Mouse (Mus musculus): ENCODE measurements at regions not wholly inside any gene's neighbourhood (a gene's known extent, or its start where the extent isn't known, plus 50 kb on each side); places are given as distances from the start of the nearest gene placed in this dataset.

DNA sequence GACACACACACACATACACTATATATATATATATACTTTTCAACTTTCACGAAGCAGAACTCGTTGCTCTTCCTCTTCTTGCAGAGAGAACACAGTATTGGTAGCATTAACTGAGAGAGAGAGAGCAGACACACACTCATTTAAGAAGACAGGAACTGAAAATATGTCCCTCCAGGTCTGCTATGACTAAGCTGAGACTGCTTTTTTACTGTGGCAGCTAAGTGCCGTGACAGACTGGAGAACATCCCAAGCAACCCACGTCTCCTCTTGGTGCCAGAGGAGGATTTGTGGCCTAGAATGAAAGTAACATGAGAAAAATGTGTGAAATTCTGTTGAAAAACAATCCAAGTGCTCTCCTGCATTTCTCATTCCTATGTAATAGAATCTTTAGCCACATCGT lies 159.9 kb upstream of the Tmco5 start:
- 91% methylated on average over 5 of the region's 5 CpGs for WGBS

DNA sequence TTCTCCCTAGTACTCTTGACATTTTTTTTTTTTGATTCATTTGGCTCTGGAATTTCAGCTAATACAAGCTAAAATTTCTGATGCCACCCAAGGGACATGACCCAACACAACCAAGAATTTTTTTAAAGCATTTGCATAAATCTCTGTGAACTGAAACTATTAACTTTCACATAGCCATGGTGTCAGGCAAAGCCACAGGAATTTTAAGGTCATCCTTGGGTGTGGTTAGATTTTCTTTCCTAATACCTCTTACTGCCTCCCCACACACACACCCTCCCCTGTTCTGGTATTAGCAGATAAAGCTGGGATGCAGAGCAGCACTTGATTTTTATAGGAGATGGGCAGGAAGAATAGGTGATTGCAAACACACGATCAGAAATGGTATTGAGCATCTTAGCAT lies 150.9 kb upstream of the Tmco5 start:
- H3K36me3 ChIP-seq (replicated peaks), result no peaks in the 10 kb centered on the region
- H3K4me3 ChIP-seq, result no peak overlapping the region
- no peak for DNase-seq (ENCODE audit: extremely low spot score, low spot score)
- H3K27ac ChIP-seq, result no peak overlapping the region
- H3K9me3 ChIP-seq, result no peaks in the 10 kb centered on the region
- H3K4me1 ChIP-seq, result no peaks in the 10 kb centered on the region
- H3K27me3 ChIP-seq (ENCODE audit: poor library complexity, severe bottlenecking), result no peaks in the 10 kb centered on the region
- WGBS, result 76% methylated on average over 1 of the region's 1 CpGs

More for the DNA sequence above, 159.9 kb upstream of the Tmco5 start:
- H3K27ac ChIP-seq, result no peak overlapping the region
- H3K4me3 ChIP-seq, result no peak overlapping the region
- no peaks in the 10 kb centered on the region for H3K27me3 ChIP-seq (ENCODE audit: poor library complexity, severe bottlenecking)
- no peaks in the 10 kb centered on the region for H3K36me3 ChIP-seq (replicated peaks)
- DNase-seq (ENCODE audit: extremely low spot score, low spot score), result no peak
- peaks cover 7% of the 10 kb centered on the region; the same call in 1 of the 2 replicates for H3K4me1 ChIP-seq
- no peaks in the 10 kb centered on the region for H3K9me3 ChIP-seq

- no peaks in the 10 kb centered on the region for H3K36me3 ChIP-seq (replicated peaks)
- no peak for DNase-seq (ENCODE audit: extremely low spot score, low spot score)
- H3K27ac ChIP-seq, result no peak overlapping the region
- no peaks in the 10 kb centered on the region for H3K4me1 ChIP-seq
- no peaks in the 10 kb centered on the region for H3K9me3 ChIP-seq
- H3K27me3 ChIP-seq (ENCODE audit: poor library complexity, severe bottlenecking), result no peaks in the 10 kb centered on the region
- H3K4me3 ChIP-seq, result no peak overlapping the region
- 57% methylated on average over 3 of the region's 3 CpGs for WGBS
Observed at GRCm38 (mm10) chr2:116735702-116736101, 142.8 kb upstream of the Tmco5 start.

- DNase-seq (ENCODE audit: extremely low spot score, low spot score), result no peak
- 79% methylated on average over 15 of the region's 15 CpGs for WGBS
- H3K9me3 ChIP-seq, result no peaks in the 10 kb centered on the region
Observed at GRCm38 (mm10) chr2:116768459-116769047, 109.9 kb upstream of the Tmco5 start.

DNA sequence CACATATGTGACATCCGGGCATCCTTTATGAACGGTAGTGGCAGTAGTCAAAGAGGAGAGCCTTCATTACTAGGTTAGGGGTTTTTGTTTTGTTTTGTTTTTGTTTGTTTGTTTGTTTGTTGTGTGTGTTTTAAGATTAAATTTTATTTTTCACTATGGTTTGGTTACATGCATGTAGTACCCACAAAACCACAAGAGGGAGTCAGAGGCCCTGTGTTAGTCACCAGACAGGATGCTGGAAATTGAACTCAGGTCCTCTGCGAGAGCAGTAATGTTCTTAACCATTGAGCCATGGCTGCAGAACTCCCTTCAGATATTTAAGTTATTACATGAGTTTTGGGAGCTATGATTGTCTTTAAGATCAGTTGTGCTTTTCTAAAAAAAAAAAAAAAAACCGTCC lies 109.3 kb upstream of the Tmco5 start:
- Histone ChIP-seq H3K27ac (no peak overlapping the region), H3K27me3 (ENCODE audit: poor library complexity, severe bottlenecking) (no peaks in the 10 kb centered on the region), H3K36me3 (replicated peaks) (no peaks in the 10 kb centered on the region), H3K4me3 (no peak overlapping the region), H3K4me1 (peaks cover 6% of the 10 kb centered on the region; the same call in 1 of the 2 replicates), H3K9me3 (no peaks in the 10 kb centered on the region)
- 90% methylated on average over 4 of the region's 4 CpGs for WGBS
- DNase-seq (ENCODE audit: extremely low spot score, low spot score), result no peak

More at GRCm38 (mm10) chr2:116768459-116769047, 109.9 kb upstream of the Tmco5 start:
- Histone ChIP-seq H3K4me1 (peaks cover 6% of the 10 kb centered on the region; the same call in 1 of the 2 replicates), H3K4me3 (no peak overlapping the region), H3K36me3 (replicated peaks) (no peaks in the 10 kb centered on the region), H3K27me3 (ENCODE audit: poor library complexity, severe bottlenecking) (no peaks in the 10 kb centered on the region), H3K27ac (no peak overlapping the region)

DNA sequence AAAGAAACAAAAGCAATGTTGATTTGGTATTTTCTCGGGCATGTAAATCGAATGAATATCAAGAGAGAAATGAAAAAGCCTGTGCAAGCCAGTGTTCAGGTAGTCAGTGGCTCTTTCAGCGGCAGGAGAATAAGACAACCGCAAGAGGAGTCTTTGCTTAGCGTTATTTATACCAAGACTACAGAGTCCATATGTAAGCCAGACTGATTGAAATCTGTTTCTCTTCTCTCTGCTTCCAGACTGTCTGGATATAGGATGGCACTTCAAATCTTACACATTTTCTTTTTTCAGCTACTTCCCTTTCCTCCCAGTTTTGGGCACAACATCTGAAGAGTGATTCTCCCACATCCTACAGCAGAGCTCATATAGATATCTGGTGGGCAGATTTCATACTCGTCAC lies 105.9 kb upstream of the Tmco5 start:
- Histone ChIP-seq H3K27me3 (ENCODE audit: poor library complexity, severe bottlenecking) (no peaks in the 10 kb centered on the region), H3K4me3 (no peak overlapping the region), H3K27ac (no peak overlapping the region), H3K36me3 (replicated peaks) (no peaks in the 10 kb centered on the region), H3K9me3 (no peaks in the 10 kb centered on the region), H3K4me1 (peaks cover 6% of the 10 kb centered on the region; the same call in 1 of the 2 replicates)
- no peak for DNase-seq (ENCODE audit: extremely low spot score, low spot score)
- WGBS, result 89% methylated on average over 6 of the region's 6 CpGs

- no peaks in the 10 kb centered on the region for H3K27me3 ChIP-seq (ENCODE audit: poor library complexity, severe bottlenecking)
- WGBS, result 83% methylated on average over 2 of the region's 2 CpGs
- H3K4me1 ChIP-seq, result no peaks in the 10 kb centered on the region
- DNase-seq (ENCODE audit: extremely low spot score, low spot score), result no peak
- no peak overlapping the region for H3K27ac ChIP-seq
- H3K4me3 ChIP-seq, result no peak overlapping the region
- no peaks in the 10 kb centered on the region for H3K9me3 ChIP-seq
- H3K36me3 ChIP-seq (replicated peaks), result no peaks in the 10 kb centered on the region
Observed at GRCm38 (mm10) chr2:116800141-116800540, 78.3 kb upstream of the Tmco5 start.

DNA sequence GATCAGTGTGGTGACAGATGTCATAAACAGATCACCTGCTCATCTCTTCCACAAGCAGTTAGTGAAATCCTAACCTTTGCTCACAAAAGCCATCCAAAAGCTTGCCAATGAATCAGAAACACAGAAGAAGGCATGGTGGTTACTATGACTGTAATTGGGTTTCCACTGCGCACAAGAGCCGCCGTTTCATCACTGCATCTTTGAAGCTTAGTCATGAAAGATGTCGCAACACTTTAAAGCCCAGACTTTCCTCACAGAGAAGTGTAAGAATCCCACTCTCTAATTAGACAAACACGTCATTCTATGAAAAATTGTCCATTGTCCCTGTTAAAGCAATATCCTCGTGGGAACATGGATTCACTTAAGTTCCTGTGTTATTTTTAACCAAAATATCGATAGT lies 76.9 kb upstream of the Tmco5 start:
- Histone ChIP-seq H3K27me3 (ENCODE audit: poor library complexity, severe bottlenecking) (no peaks in the 10 kb centered on the region), H3K4me1 (no peaks in the 10 kb centered on the region), H3K36me3 (replicated peaks) (no peaks in the 10 kb centered on the region), H3K4me3 (no peak overlapping the region), H3K9me3 (no peaks in the 10 kb centered on the region), H3K27ac (no peak overlapping the region)
- 91% methylated on average over 7 of the region's 7 CpGs for WGBS
- DNase-seq (ENCODE audit: extremely low spot score, low spot score), result no peak

- Histone ChIP-seq H3K36me3 (replicated peaks) (no peaks in the 10 kb centered on the region), H3K4me1 (peaks cover 23% of the 10 kb centered on the region), H3K27me3 (ENCODE audit: poor library complexity, severe bottlenecking) (peaks cover 9% of the 10 kb centered on the region; the same call in 1 of the 2 replicates), H3K4me3 (no peak overlapping the region), H3K27ac (0 out of 2 replicates have a peak overlapping the region, but pooled peaks have one; percentile 35), H3K9me3 (no peaks in the 10 kb centered on the region)
- DNase-seq (ENCODE audit: extremely low spot score, low spot score), result no peak
- 73% methylated on average over 3 of the region's 3 CpGs for WGBS
Observed at GRCm38 (mm10) chr2:116807207-116807606, 71.3 kb upstream of the Tmco5 start.

DNA sequence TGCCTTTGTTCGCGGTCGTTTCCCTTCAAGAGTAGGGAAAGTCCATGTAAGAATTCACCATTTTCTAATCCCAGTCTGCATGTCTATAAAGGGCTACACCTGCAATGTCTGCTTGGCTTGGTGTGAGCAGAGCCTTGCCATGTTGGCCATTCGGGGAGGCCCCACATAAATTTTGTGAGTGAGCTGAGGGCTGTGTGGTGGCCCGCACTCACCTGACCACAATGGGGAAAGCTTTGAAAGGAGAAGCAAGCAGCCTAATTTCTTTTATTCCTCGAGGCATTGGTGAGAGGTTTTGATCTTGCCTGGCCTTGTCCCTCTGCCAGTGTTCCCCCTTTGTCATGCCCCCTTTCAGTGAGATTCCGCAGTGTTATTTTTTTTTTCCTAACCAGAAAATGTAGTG lies 70.9 kb upstream of the Tmco5 start:
- no peak overlapping the region for H3K4me3 ChIP-seq
- DNase-seq (ENCODE audit: extremely low spot score, low spot score), result no peak
- H3K36me3 ChIP-seq (replicated peaks), result no peaks in the 10 kb centered on the region
- peaks cover 9% of the 10 kb centered on the region; the same call in 1 of the 2 replicates for H3K27me3 ChIP-seq (ENCODE audit: poor library complexity, severe bottlenecking)
- peak overlapping the region; percentile 56; the same call in 1 of the 2 replicates for H3K27ac ChIP-seq
- H3K9me3 ChIP-seq, result no peaks in the 10 kb centered on the region
- peaks cover 28% of the 10 kb centered on the region for H3K4me1 ChIP-seq
- 67% methylated on average over 7 of the region's 7 CpGs for WGBS

DNA sequence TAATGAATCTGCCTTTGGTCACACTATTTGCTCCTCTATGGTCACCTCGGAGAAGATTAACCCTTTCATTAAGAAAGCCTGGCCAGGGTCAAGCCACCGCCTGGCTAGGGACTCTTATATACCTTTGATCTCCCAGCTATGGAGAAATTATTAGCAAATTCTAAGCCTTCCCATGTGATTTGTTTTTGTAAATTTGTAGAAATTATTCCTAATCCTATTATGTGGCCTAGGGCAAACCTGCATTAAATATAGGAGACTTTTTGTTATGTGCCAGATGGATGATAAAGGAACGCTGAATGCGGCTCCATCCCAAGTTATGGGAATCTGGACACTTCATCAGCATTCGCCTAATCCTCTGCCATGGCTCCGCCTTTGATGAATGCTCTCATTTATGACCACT lies 70.4 kb upstream of the Tmco5 start:
- 48% methylated on average over 6 of the region's 6 CpGs for WGBS
- no peak for DNase-seq (ENCODE audit: extremely low spot score, low spot score)
- peaks cover 9% of the 10 kb centered on the region; the same call in 1 of the 2 replicates for H3K27me3 ChIP-seq (ENCODE audit: poor library complexity, severe bottlenecking)
- no peaks in the 10 kb centered on the region for H3K36me3 ChIP-seq (replicated peaks)
- H3K27ac ChIP-seq, result no peak overlapping the region
- no peak overlapping the region for H3K4me3 ChIP-seq
- H3K4me1 ChIP-seq, result peaks cover 33% of the 10 kb centered on the region
- H3K9me3 ChIP-seq, result no peaks in the 10 kb centered on the region

DNA sequence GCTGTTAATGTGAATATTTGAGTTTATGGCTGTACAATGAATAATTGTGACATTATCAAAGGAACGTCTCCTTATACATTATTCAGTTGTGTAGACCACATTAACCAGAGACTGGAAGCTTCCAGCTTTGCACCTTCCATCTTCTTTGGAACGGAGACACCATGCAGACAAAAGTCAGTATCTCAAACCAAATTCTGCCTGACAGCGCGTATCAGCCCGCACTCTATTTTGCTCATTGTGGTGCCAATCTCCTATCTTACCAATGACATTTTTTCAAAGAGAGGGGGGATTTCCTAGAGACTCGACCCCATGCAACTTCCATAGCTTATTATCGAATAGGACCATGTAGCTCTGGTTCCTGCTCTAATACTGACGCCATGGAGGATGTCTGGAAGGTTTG lies 69.9 kb upstream of the Tmco5 start:
- H3K27me3 ChIP-seq (ENCODE audit: poor library complexity, severe bottlenecking), result peaks cover 9% of the 10 kb centered on the region; the same call in 1 of the 2 replicates
- H3K9me3 ChIP-seq, result no peaks in the 10 kb centered on the region
- H3K4me3 ChIP-seq, result no peak overlapping the region
- H3K27ac ChIP-seq, result no peak overlapping the region; the same call in 1 of the 2 replicates
- DNase-seq (ENCODE audit: extremely low spot score, low spot score), result no peak
- 88% methylated on average over 8 of the region's 8 CpGs for WGBS
- peaks cover 37% of the 10 kb centered on the region for H3K4me1 ChIP-seq
- H3K36me3 ChIP-seq (replicated peaks), result no peaks in the 10 kb centered on the region

GRCm38 (mm10) chr2:116810116-116810515 lies 68.4 kb upstream of the Tmco5 start:
- Histone ChIP-seq H3K36me3 (replicated peaks) (no peaks in the 10 kb centered on the region), H3K9me3 (no peaks in the 10 kb centered on the region), H3K27me3 (ENCODE audit: poor library complexity, severe bottlenecking) (peaks cover 9% of the 10 kb centered on the region; the same call in 1 of the 2 replicates), H3K27ac (no peak overlapping the region), H3K4me3 (no peak overlapping the region), H3K4me1 (peaks cover 45% of the 10 kb centered on the region)
- no peak for DNase-seq (ENCODE audit: extremely low spot score, low spot score)
- WGBS, result 96% methylated on average over 16 of the region's 16 CpGs

All from forebrain, embryonic 10.5 days (tissue).